Mouse (Mus musculus): ENCODE measurements around the gene Srp54b. TPM values are rescaled to one million over a fixed set of nuclear protein-coding genes. Genes with fewer than 3 reads are reported as not detected.
"Not testable (repeated sequence)": the region's sequence is repeated elsewhere in the genome, so short reads cannot be mapped to it uniquely, and the experiment has no call there.

Gene Srp54b
- polyA plus RNA-seq, 1 experiment: 46.5 TPM

- H3K36me3 ChIP-seq (ENCODE audit: control insufficient read depth, insufficient read depth); H3K4me2 ChIP-seq (ENCODE audit: low read depth); H3K79me2 ChIP-seq (ENCODE audit: control insufficient read depth, insufficient read depth); H3ac ChIP-seq (ENCODE audit: control insufficient read depth, insufficient read length); H3K27me3 ChIP-seq (ENCODE audit: control insufficient read depth, insufficient read depth, insufficient read length): not testable (repeated sequence)
- peak within 1 kb of the TSS; percentile 23 for H3K4me3 ChIP-seq
Observed at GRCm38 (mm10) chr12:55229626-55230519, 75.0 kb downstream of the Srp54b start, which contains the start of gene Srp54c. TSS of gene Srp54c (plus strand) at chr12:55230168.

- not testable (repeated sequence) for H3ac ChIP-seq (ENCODE audit: control insufficient read depth, insufficient read length); H3K79me2 ChIP-seq (ENCODE audit: control insufficient read depth, insufficient read depth); H3K4me2 ChIP-seq (ENCODE audit: low read depth); H3K27me3 ChIP-seq (ENCODE audit: control insufficient read depth, insufficient read depth, insufficient read length); H3K36me3 ChIP-seq (ENCODE audit: control insufficient read depth, insufficient read depth)
- H3K4me3 ChIP-seq: peak overlapping the region; percentile 23
Observed at GRCm38 (mm10) chr12:55230520-55230861, 75.6 kb downstream of the Srp54b start.

Other genes starting within 250 kb of the Srp54b start
- gene Gm20403, start 168.6 kb upstream of the Srp54b start, polyA plus RNA-seq (2012; fragmentation: generic; extraction: Trizol): 0.32 TPM
- 7.6 TPM for gene Baz1a, start 140.8 kb upstream of the Srp54b start, polyA plus RNA-seq (2012; fragmentation: generic; extraction: Trizol)
- 4.5 TPM for gene 2700097O09Rik, start 75.0 kb upstream of the Srp54b start, polyA plus RNA-seq (2012; fragmentation: generic; extraction: Trizol)
- gene Srp54a, start 74.8 kb upstream of the Srp54b start, polyA plus RNA-seq (2012; fragmentation: generic; extraction: Trizol): 28.2 TPM
- 17.5 TPM for gene Fam177a, start 30.6 kb upstream of the Srp54b start, polyA plus RNA-seq (2012; fragmentation: generic; extraction: Trizol)
- not detected for gene 1700047I17Rik2, start 44.5 kb downstream of the Srp54b start, polyA plus RNA-seq (2012; fragmentation: generic; extraction: Trizol)
- 19.5 TPM for gene Srp54c, start 75.1 kb downstream of the Srp54b start, polyA plus RNA-seq (2012; fragmentation: generic; extraction: Trizol)
- 8.2 TPM for gene 1110008L16Rik, start 144.5 kb downstream of the Srp54b start, polyA plus RNA-seq (2012; fragmentation: generic; extraction: Trizol)
- 5.3 TPM for gene Ppp2r3c, start 147.9 kb downstream of the Srp54b start, polyA plus RNA-seq (2012; fragmentation: generic; extraction: Trizol)
- gene Psma6, start 229.1 kb downstream of the Srp54b start, polyA plus RNA-seq (2012; fragmentation: generic; extraction: Trizol): 266 TPM

All from myocyte (in vitro differentiated cells).